Mouse (Mus musculus): ENCODE data around the gene St6galnac5.

DNA sequence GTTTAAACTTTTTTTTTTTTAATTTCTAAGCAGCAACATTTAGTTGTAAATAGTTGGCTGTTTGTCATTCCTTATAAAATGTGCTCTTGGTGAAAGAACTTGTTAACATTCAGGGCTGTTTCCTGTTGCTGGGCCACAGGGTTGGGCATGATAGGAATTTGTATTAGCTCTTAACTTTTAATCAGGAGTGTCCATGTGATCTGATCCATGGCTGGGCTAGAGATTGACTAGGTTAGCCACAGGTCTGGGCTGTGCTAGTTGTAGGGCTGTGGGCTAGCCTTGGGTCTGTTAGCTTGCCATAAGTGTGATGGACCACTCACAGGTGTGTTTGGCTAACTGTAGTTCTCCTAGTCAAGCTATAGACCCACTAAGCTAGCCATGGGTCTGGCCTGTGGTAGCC is 138.1 kb downstream of the St6galnac5 start:
- TF ChIP-seq CTCF (IDR thresholded peaks at IDR 0.05; ENCODE audit: low read depth, low read length) (no peak), POLR2A (IDR thresholded peaks at IDR 0.05; ENCODE audit: insufficient read depth, low read length) (no peak)

Measured in ES-Bruce4 (cell line).